Mouse (Mus musculus): ENCODE data around the gene Otud3.

Otud3 gene

GRCm38 (mm10) chr4:138851463-138851862, 62.3 kb downstream of the Otud3 start:
- peak; percentile 49 for DNase-seq (ENCODE audit: low spot score)

Data from T-cell, adult 2 months (primary cell).